Mouse (Mus musculus) brain, embryonic 18.5 days (tissue): Measurements from ENCODE around the gene Cdh13.

Experiments
- DNase-seq: peaks from one replicate; pipeline ENCODE4 v3.0.0-alpha.2; 2012; ENCODE audit warnings: low read depth, low spot score

The Cdh13 gene

DNA sequence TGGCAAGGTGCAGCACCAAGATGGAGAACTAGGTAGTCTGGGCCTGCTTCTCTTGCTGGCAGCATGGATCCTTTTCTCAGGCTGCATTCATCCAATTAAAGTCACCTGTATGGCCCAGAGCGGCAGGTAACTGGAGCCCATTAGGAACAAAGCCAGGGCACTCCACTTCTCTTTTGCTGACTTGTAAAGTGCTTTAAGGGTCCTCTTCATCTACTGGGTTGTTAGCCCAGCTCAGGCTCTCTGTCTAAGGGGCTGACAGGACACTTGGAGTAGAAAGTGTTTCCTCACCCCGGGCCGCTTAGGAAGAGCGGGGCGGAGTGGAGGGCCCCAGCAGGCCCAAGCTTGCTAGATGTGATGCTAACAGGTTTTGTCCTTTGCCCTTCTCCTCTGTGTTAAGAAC lies 12.9 kb downstream of the Cdh13 start:
- DNase-seq: no peak

DNA sequence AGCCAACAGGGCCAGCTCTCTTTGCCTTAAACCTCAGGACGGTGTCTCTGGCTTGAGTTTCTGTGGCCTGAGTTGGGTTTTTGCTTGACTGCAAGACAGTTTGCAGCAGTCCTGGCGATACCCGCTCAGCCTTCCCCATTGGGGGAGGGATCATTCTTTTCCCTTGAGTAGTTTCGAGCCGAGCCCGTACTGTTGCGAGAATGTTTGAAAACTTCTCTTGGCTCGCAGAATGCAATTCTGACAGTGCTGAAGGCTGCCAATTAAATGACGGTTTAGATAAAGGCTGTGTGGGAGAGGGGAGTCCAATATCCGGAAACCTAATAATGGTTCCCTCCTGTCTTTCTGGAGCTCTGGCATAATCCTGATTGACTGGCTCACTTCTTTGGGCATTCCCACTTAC lies 23.4 kb downstream of the Cdh13 start:
- DNase-seq: no peak

- DNase-seq: no peak
Observed at GRCm38 (mm10) chr8:118309106-118309505, 25.6 kb downstream of the Cdh13 start.

DNA sequence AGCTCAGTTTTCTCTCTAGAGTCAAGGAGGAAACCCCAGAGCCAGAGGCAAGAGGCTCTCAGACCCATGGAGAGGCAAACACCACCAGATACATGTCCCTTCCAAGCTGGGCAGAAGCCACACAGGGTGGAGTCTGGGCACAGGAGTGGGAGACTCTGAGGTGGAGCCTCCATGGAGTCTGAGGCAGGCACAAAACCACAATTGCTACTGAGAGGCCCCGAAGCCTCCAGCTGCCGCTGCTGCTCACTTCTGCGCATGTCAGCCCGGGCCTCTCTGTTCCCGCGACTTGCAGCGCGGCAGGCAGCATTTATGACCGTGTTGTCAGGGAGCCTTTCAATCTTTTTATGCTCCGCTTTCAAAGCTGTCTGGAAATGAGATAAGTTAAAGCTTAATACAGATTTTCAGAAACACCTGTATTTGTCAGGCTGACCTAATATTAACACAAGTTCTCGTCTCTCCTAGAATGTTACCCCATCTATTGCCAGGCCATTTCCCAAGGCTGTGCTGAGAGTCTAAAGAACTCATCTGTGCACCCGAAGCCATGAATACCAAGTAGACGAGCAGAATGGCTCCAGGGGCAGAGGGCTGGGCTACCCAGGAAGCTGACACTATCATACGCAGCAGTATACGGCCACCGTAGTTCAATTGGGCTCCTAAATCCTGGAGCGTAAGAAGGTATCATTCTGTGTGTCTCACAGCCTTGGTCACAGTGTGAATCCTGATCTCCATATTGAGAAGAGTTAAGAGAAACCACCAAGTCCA lies 30.1 kb downstream of the Cdh13 start:
- DNase-seq: no peak

- no peak for DNase-seq
Observed at GRCm38 (mm10) chr8:118314188-118314563, 30.6 kb downstream of the Cdh13 start.

- DNase-seq: no peak
Observed at GRCm38 (mm10) chr8:118314932-118315331, 31.4 kb downstream of the Cdh13 start.

DNA sequence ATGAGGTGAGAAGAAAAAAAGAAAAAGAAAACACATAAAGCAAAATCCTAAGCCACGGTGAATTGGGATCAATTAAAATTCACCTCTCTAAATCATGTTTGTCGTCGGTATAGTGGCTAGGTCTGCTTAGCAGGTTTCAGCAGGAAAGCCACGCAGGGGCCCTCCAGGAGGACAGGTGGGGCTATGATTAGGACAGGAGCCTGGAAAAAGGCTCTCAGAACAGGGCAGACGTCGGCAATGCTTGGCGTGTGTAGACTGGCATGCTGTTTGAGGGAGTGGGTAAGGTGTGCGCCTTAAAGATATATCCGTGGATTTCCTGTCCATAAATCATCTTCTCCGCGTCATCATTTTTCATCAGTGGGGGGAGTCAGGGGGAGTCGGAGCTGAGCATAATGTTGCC lies 32.9 kb downstream of the Cdh13 start:
- DNase-seq: no peak

DNA sequence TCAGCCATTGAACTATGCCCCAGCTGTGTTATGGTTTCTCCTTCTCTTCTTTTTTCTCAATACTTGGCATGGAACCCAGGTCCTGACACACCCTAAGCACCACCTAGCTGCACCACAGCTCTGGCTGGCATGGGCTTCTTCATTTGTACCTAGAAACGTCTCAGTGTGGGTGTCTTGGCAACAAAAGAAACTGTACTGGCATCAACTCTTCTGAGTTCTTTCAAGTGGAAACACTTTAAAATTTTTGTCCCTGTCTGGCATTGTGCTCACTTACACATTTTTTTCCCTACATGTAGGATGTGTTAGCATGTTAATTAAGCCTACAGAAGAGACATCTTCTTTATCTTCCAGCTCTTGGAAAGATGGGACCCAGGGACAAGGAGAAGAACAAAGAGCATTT lies 37.0 kb downstream of the Cdh13 start:
- no peak for DNase-seq

GRCm38 (mm10) chr8:118323421-118323820 lies 39.9 kb downstream of the Cdh13 start:
- no peak for DNase-seq

DNA sequence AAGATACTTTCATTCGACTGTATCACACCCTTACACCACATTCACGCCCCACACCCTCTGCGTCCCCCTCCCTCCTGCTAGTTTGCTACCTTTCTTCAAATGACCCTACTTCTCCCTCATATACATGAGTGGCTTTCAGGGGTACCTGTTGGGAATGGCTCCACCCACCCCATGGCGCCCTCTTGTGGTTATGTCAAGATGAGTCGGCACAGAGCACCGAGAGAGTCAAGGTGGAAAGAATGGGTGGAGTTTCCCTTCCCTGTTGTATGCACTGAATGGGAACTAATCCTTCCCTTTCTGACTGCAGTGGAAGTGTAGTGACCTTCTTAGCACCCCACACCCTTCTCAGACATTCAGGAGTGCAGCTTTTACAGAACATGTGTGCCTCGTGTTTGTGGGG lies 51.4 kb downstream of the Cdh13 start:
- DNase-seq: no peak

GRCm38 (mm10) chr8:118339711-118340110 lies 56.2 kb downstream of the Cdh13 start:
- DNase-seq: no peak

GRCm38 (mm10) chr8:118343267-118343666 lies 59.7 kb downstream of the Cdh13 start:
- no peak for DNase-seq

GRCm38 (mm10) chr8:118348710-118349489 lies 65.4 kb downstream of the Cdh13 start:
- no peak for DNase-seq

DNA sequence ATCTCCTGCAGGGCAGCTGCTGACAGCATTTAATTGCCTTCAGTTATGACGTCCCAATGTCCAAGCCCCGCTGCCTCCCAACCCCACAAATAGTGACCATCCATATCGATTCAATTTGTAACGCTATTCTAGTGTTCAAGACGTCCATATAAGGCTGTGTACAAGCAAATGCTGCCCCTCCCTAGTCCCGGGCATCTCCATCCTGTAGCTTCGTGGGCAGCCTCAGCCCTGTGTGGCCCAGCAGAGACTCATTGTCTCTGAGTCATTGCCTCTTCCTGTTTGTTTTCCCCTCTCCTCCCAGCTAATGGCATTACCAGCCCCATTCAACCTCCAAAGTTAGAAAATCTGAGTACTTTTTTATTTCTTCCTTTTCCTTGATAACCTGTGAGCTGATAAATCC lies 66.6 kb downstream of the Cdh13 start:
- no peak for DNase-seq

GRCm38 (mm10) chr8:118353022-118353421 lies 69.5 kb downstream of the Cdh13 start:
- no peak for DNase-seq

DNA sequence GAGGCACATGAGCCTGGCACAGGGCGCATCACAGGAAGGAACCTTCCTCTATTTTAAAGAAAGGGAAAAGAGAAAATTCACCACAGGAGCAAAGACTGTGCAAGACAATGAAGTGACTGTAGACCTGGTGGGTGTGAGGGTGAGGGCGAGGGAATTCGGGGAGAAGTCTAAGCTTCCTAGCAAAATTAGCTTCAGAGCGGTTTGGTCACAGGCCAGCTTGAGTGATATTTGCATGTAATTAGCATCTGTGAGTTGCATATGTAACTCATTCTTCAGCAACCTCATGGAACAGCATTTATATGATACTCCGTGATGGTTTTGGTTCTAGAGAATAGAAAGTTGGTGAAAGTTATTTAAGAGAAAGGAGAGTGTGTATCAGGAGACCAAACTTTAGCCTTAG lies 73.5 kb downstream of the Cdh13 start:
- DNase-seq: no peak

- DNase-seq: no peak
Observed at GRCm38 (mm10) chr8:118357596-118357995, 74.1 kb downstream of the Cdh13 start.

- no peak for DNase-seq
Observed at GRCm38 (mm10) chr8:118363781-118364180, 80.2 kb downstream of the Cdh13 start.

GRCm38 (mm10) chr8:118373092-118373491 lies 89.6 kb downstream of the Cdh13 start:
- DNase-seq: no peak

DNA sequence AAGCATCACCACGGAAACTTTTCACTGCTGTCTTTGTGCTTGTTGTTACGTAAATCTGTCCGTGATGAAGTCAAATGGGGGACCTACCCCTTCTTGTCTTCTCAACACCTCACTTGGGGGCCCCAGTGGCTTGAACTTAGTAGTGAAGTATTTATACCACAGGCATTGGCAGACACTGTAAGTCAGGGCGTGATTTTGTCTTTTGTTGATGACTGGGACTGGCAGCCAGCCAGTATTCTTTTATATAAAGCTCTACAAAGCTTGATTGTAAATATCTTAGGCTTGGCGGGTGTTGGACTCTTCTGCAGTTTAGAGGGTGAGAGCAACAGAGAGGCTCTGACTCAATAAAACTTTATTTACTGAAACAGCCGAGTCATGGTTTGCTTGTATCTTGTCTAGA lies 91.2 kb downstream of the Cdh13 start:
- DNase-seq: no peak

GRCm38 (mm10) chr8:118376791-118377190 lies 93.3 kb downstream of the Cdh13 start:
- no peak for DNase-seq

GRCm38 (mm10) chr8:118378985-118379384 lies 95.5 kb downstream of the Cdh13 start:
- DNase-seq: no peak

- DNase-seq: peak; percentile 66
Observed at GRCm38 (mm10) chr8:118379657-118380056, 96.1 kb downstream of the Cdh13 start.
